8 mouse cellular contexts compared by ENCODE assay signal in the genomic region with DNA sequence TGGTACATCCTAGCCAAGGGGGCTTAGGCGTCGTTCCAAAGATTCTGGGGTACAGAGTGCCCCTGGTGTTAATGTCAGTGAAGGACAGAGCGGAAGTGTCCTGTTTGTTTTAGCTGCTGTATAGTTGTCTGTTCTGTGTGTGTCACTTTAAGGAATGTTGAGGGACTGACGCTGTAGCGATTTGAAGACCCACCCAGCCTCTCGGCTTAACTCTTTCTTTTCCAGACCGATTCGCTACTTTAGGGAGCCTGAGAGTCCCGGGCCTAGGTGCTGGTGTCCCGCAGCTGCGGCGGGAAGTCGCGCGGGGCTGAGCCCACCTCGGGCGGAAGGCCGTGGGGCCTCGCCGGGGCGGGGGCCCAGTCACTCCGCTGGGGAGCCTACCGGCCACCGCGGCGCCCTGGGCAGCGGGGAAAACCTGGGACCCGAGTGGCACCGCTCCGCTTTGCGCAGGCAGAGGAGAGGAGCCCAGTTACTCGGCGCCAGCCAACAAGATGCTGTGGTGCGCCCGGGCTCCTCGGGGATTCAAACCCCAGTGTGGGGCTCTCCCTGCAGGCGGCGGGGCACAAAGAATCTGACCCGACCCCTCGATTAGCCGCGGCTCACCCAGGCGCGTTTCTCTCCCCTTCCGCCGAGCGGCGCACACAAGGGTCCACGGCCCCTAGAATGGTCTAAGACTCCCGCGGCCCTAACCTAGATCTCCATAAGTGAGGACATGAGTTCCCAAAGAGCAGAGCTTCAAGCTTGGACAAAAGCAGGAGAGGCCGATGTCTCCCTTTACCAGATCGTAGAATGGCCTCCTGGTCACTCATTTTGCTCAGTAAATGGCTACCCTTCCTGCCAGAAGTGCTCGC. TPM values are rescaled to one million over a fixed set of nuclear protein-coding genes. Genes with fewer than 3 reads are reported as not detected.
DNase-seq lines count a peak whose midpoint lies in the region; ATAC-seq and TF ChIP-seq lines count a peak whose summit lies in the region.

No protein-coding gene starts in this region.

- no peaks in the 10 kb centered on the region for H3K9me3 ChIP-seq in embryonic facial prominence, embryonic 12.5 days
- no peaks in the 10 kb centered on the region for H3K9me3 ChIP-seq in limb, embryonic 14.5 days (ENCODE audit: control insufficient read depth, low read length)
- no peaks in the 10 kb centered on the region for H3K9me3 ChIP-seq in midbrain, embryonic 15.5 days

- H3K27me3 ChIP-seq in embryonic facial prominence, embryonic 12.5 days, result no peaks in the 10 kb centered on the region
- H3K27me3 ChIP-seq in limb, embryonic 14.5 days (ENCODE audit: control insufficient read depth, insufficient read depth, low read length), result no peaks in the 10 kb centered on the region
- no peaks in the 10 kb centered on the region for H3K27me3 ChIP-seq in midbrain, embryonic 15.5 days (replicated peaks)
- H3K27me3 ChIP-seq in spleen, adult 2 months (ENCODE audit: control insufficient read depth, insufficient read depth, low read length), result no peaks in the 10 kb centered on the region

- H3K36me3 ChIP-seq in embryonic facial prominence, embryonic 12.5 days, result no peaks in the 10 kb centered on the region
- H3K36me3 ChIP-seq in limb, embryonic 14.5 days (ENCODE audit: control insufficient read depth, insufficient read depth, low read length), result no peaks in the 10 kb centered on the region
- H3K36me3 ChIP-seq in midbrain, embryonic 15.5 days (replicated peaks), result no peaks in the 10 kb centered on the region
- H3K36me3 ChIP-seq in spleen, adult 2 months (ENCODE audit: control insufficient read depth, insufficient read depth, low read length), result no peaks in the 10 kb centered on the region

- peak; percentile 89 for DNase-seq in 3134 (ENCODE audit: extremely low read depth, insufficient read length, low spot score)
- DNase-seq in adrenal gland, postnatal 14 days, result peak; percentile 83
- DNase-seq in heart, adult 9 months (ENCODE audit: low spot score in 2 of 2), result peak; percentile 83 to 88
- peak; percentile 79 for DNase-seq in kidney, adult 9 months
- DNase-seq in limb, embryonic 14.5 days (ENCODE audit: low spot score), result peak; percentile 86
- DNase-seq in spleen, adult 2 months (ENCODE audit: low read depth in 1 of 2, low spot score in 2 of 2), result peak in 1 of 2 experiments; percentile 51

- under 1% methylated on average over 52 of the region's 54 CpGs for WGBS in embryonic facial prominence, embryonic 12.5 days
- under 1% methylated on average over 47 of the region's 54 CpGs for WGBS in limb, embryonic 14.5 days
- under 1% methylated on average over 54 of the region's 54 CpGs for WGBS in midbrain, embryonic 15.5 days
- WGBS in spleen, adult 2 months, result 3% methylated on average over 54 of the region's 54 CpGs

- peak; percentile 25; the same call in 1 of the 2 replicates for TF ChIP-seq CTCF in spleen, adult 2 months (IDR thresholded peaks at IDR 0.05; ENCODE audit: extremely low read depth, insufficient read depth, insufficient read length, insufficient replicate concordance)

- TF ChIP-seq POLR2A in limb, embryonic 14.5 days (IDR thresholded peaks at IDR 0.05; ENCODE audit: borderline replicate concordance, extremely low read depth, insufficient read depth, insufficient read length), result peak; percentile 72; the same call in 1 of the 2 replicates
- no peak; the same call in 1 of the 2 replicates for TF ChIP-seq POLR2A in spleen, adult 2 months (IDR thresholded peaks at IDR 0.05; ENCODE audit: low read depth, low read length)

- peaks cover 11% of the 10 kb centered on the region; the same call in 1 of the 2 replicates for H3K4me1 ChIP-seq in embryonic facial prominence, embryonic 12.5 days
- peaks cover 14% of the 10 kb centered on the region; the same call in 1 of the 2 replicates for H3K4me1 ChIP-seq in limb, embryonic 14.5 days (ENCODE audit: control insufficient read depth, insufficient read depth, low read length)
- H3K4me1 ChIP-seq in midbrain, embryonic 15.5 days, result peaks cover 28% of the 10 kb centered on the region
- peaks cover 13% of the 10 kb centered on the region; the same call in 1 of the 2 replicates for H3K4me1 ChIP-seq in spleen, adult 2 months (ENCODE audit: control insufficient read depth, insufficient read depth, insufficient read length)

- peak overlapping the region; percentile 72 for H3K4me3 ChIP-seq in embryonic facial prominence, embryonic 12.5 days
- peak overlapping the region; percentile 79 for H3K4me3 ChIP-seq in limb, embryonic 14.5 days (replicated peaks; ENCODE audit: low read length)
- H3K4me3 ChIP-seq in midbrain, embryonic 15.5 days, result peak overlapping the region; percentile 91
- H3K4me3 ChIP-seq in spleen, adult 2 months (ENCODE audit: extremely low read depth, insufficient read depth, insufficient read length), result peak overlapping the region; percentile 64

- peak overlapping the region; percentile 95 for H3K27ac ChIP-seq in embryonic facial prominence, embryonic 12.5 days
- peak overlapping the region; percentile 96 for H3K27ac ChIP-seq in limb, embryonic 14.5 days (replicated peaks; ENCODE audit: low read depth, low read length)
- H3K27ac ChIP-seq in midbrain, embryonic 15.5 days, result peak overlapping the region; percentile 94
- peak overlapping the region; percentile 81 for H3K27ac ChIP-seq in spleen, adult 2 months (ENCODE audit: insufficient read depth, low read length)

- H3K4me2 ChIP-seq in embryonic facial prominence, embryonic 12.5 days (replicated peaks), result peak overlapping the region; percentile 53
- H3K4me2 ChIP-seq in limb, embryonic 14.5 days (replicated peaks; ENCODE audit: low read depth, low read length, severe bottlenecking), result peak overlapping the region; percentile 47
- H3K4me2 ChIP-seq in midbrain, embryonic 15.5 days, result peak overlapping the region; percentile 76

- ATAC-seq in embryonic facial prominence, embryonic 12.5 days (ENCODE audit: insufficient number of reproducible peaks, insufficient read depth, low FRiP score, low TSS enrichment), result peak; percentile 68
- ATAC-seq in limb, embryonic 14.5 days (ENCODE audit: low FRiP score, low read depth), result peak; percentile 92
- peak; percentile 90 for ATAC-seq in midbrain, embryonic 15.5 days (replicated peaks)

- peak overlapping the region; percentile 87 for H3K9ac ChIP-seq in embryonic facial prominence, embryonic 12.5 days
- peak overlapping the region; percentile 98 for H3K9ac ChIP-seq in limb, embryonic 14.5 days (ENCODE audit: low read depth, low read length, severe bottlenecking)
- peak overlapping the region; percentile 91 for H3K9ac ChIP-seq in midbrain, embryonic 15.5 days

RNA-seq across cellular contexts. Expression of gene Zfp52, which starts 3.0 kb away (rescaled TPM):
- total RNA-seq in adrenal gland, postnatal 14 days (2021), result 30.6 and 31.5 TPM in 2 replicates
- 4.8 and 4.9 TPM in 2 replicates for polyA plus RNA-seq in embryonic facial prominence, embryonic 12.5 days (2016; fragmentation: Nextera tagmentation; extraction: Ambion mirVana)
- polyA plus RNA-seq in limb, embryonic 14.5 days (2012; rRNA removed), result 2.1 and 2.6 TPM in 2 replicates
- 3.3 and 4.2 TPM in 2 replicates for polyA plus RNA-seq in limb, embryonic 14.5 days (2014; fragmentation: Nextera tagmentation; extraction: Ambion mirVana)
- polyA plus RNA-seq in midbrain, embryonic 15.5 days (2015; fragmentation: Nextera tagmentation; extraction: Ambion mirVana), result 1.8 TPM in 2 replicates
- 0.54 and 0.56 TPM in 2 replicates for polyA plus RNA-seq in spleen, adult 2 months (2012; rRNA removed)

RNA-seq across cellular contexts. Expression of gene Zfp948, which starts 34.5 kb away (rescaled TPM):
- total RNA-seq in adrenal gland, postnatal 14 days (2021), result 10.2 and 12.9 TPM in 2 replicates
- 13.8 and 14.7 TPM in 2 replicates for polyA plus RNA-seq in embryonic facial prominence, embryonic 12.5 days (2016; fragmentation: Nextera tagmentation; extraction: Ambion mirVana)
- 10.2 and 16.6 TPM in 2 replicates for polyA plus RNA-seq in limb, embryonic 14.5 days (2012; rRNA removed)
- polyA plus RNA-seq in limb, embryonic 14.5 days (2014; fragmentation: Nextera tagmentation; extraction: Ambion mirVana), result 23.0 and 23.6 TPM in 2 replicates
- polyA plus RNA-seq in midbrain, embryonic 15.5 days (2015; fragmentation: Nextera tagmentation; extraction: Ambion mirVana), result 18.3 and 20.5 TPM in 2 replicates
- polyA plus RNA-seq in spleen, adult 2 months (2012; rRNA removed), result 0.28 and 0.32 TPM in 2 replicates

RNA-seq across cellular contexts. Expression of gene Zfp53, which starts 43.5 kb away (rescaled TPM):
- total RNA-seq in adrenal gland, postnatal 14 days (2021), result 4.8 and 5.6 TPM in 2 replicates
- polyA plus RNA-seq in embryonic facial prominence, embryonic 12.5 days (2016; fragmentation: Nextera tagmentation; extraction: Ambion mirVana), result 10.0 and 11.5 TPM in 2 replicates
- polyA plus RNA-seq in limb, embryonic 14.5 days (2012; rRNA removed), result 3.4 and 5.3 TPM in 2 replicates
- 9.4 and 10.3 TPM in 2 replicates for polyA plus RNA-seq in limb, embryonic 14.5 days (2014; fragmentation: Nextera tagmentation; extraction: Ambion mirVana)
- 10.5 and 11.1 TPM in 2 replicates for polyA plus RNA-seq in midbrain, embryonic 15.5 days (2015; fragmentation: Nextera tagmentation; extraction: Ambion mirVana)
- polyA plus RNA-seq in spleen, adult 2 months (2012; rRNA removed), result 2.2 TPM in 2 replicates
